Mouse (Mus musculus) mouse embryonic stem cell (cell line): ENCODE data around the gene Rgma.

Experiments
- in situ Hi-C, 2 experiments: fragments of 300-500 bp; cut with MboI; formaldehyde crosslinking; loops; 1 replicate in 1 of 2; 3 replicates in 1 of 2; pipeline ENCODE4 v1.14.3; 2019 to 2020; ENCODE audit warnings: low sequenced_read_pairs in 2 of 2, low pct_unique_long_range_greater_than_20kb in 1 of 2, mixed read lengths in 1 of 2; ENCODE audit not compliant: unreplicated experiment in 1 of 2

Gene Rgma

GRCm38 (mm10) chr7:73423236-73423635, 47.9 kb downstream of the Rgma start:
- in situ Hi-C loops: loop anchor here (5.0 to 10.0 kb wide), 4 partner anchors 212 to 1031 kb away; no protein-coding TSS in a partner anchor

DNA sequence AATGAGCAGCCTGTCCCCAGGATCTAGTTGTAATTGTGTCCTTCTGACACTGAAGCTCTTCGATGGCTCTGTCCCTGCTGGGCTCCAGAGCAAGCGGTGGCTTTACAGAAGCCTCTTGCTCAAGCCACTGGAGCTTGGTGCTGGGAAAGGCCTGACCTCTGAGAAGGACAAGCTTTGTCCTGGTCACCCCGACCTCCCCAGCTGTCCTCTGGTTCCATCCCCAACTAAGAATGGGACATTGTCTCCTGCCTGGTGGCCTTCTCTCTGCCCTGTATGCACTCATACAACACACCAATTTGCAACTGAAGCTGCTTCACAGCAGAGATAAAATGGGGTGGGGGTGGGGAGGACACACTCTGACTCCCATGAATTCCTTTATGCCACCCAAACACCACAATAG, 48.9 kb downstream of the Rgma start:
- in situ Hi-C loops: loop anchor here (5.0 to 10.0 kb wide), 4 partner anchors 211 to 1032 kb away; no protein-coding TSS in a partner anchor

DNA sequence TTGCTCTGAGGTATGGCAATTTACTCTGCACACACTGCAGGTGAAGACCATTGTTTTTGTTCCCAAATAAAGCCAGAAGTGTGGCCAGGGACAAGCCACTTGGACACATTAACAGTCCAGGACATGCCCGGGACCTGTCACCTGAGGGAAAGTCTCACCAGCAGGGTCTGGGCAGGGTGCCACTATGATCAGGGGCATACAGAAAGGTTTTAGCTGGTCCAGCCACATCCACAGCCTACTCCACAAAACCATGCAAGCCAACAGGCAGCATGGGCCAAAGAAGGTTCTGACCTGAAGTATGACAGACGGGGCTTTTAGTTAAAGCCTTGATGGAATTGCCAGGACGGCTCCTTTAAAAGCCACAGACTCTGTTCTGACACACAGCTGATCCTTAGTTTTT, 49.4 kb downstream of the Rgma start:
- in situ Hi-C loops: loop anchor here (5.0 to 25.0 kb wide), 5 partner anchors 210 to 1032 kb away; no protein-coding TSS in a partner anchor

DNA sequence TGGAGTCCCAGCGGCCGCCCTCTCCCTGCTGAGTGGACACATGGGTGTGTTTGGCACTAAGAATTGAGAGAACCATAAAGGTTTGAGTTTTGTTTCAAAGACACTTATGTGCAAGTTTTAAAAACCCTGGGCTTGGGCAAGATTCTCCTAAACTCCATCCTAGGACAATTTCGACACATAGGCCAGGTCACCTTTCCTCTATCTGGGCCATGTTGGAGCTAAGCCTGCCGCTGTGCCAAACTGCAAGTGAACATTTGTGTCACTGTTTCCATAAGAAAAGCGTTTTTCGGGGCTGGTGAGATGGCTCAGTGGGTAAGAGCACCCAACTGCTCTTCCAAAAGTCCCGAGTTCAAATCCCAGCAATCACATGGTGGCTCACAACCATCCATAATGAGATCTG, 50.1 kb downstream of the Rgma start:
- in situ Hi-C loops: loop anchor here (10.0 to 25.0 kb wide), 4 partner anchors 209 to 1031 kb away; no protein-coding TSS in a partner anchor

DNA sequence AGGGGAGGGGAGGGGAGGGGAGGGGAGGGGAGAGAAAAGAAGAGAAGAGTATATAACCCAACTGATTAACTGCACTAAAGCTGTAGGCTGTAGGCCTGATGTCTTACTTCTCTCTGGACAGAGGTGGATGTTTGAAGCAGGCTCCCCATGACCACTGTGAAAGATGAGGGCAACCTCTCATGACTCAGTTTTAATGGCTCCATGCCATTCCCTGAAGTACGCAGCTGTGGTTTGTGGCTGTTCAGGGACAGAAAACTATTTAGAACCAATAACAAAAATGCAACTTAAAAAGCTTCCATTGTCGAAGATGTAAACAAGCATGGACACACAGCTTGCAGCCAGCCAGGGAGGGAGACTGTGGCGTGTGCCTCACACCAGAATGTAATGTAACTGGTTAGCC, 50.9 kb downstream of the Rgma start:
- in situ Hi-C loops: loop anchor here (10.0 to 25.0 kb wide), 4 partner anchors 209 to 1031 kb away; no protein-coding TSS in a partner anchor

GRCm38 (mm10) chr7:73426752-73427386, 51.6 kb downstream of the Rgma start:
- in situ Hi-C loops: loop anchor here (10.0 to 25.0 kb wide), 4 partner anchors 208 to 1032 kb away; no protein-coding TSS in a partner anchor

GRCm38 (mm10) chr7:73427794-73428193, 52.5 kb downstream of the Rgma start:
- in situ Hi-C loops: loop anchor here (10.0 to 25.0 kb wide), 4 partner anchors 207 to 1033 kb away; no protein-coding TSS in a partner anchor

GRCm38 (mm10) chr7:73428525-73428924, 53.2 kb downstream of the Rgma start:
- in situ Hi-C loops: loop anchor here (10.0 to 25.0 kb wide), 4 partner anchors 206 to 1034 kb away; no protein-coding TSS in a partner anchor

DNA sequence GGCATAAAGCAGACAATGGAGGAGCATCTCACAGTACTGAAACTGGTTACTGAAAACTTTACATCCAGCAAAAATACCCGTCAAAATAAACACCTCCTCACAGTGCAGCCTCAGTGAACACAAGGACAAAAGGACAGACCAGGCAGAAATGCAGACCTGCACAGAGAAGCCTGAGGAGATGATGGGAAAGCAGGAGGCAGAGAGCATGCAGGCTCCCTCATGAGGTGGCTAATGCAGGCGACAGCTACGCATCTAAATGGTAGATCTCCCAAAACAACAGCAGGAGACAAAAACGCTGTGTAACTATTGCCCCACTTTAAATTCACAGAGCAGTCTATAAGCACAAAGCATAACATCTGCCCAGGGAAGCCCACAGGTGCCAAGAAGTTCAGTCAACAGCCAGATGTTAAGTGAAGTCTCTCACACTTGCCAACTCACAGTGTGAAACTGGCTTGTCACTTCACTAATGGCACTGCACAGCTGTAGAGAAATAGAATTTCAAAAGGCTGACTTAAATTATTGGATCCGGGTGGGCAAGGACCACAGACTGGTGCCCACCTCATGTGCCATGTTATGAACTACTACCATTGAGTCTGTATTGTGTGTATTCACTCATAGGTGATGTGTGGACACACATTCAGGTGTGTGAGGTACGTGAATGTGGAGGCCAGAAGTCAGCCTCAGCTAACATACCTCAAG, 58.5 kb downstream of the Rgma start:
- in situ Hi-C loops: loop anchor here in 1 of 2 experiments (25.0 kb wide), 1 partner anchor 204 kb away; no protein-coding TSS in a partner anchor

GRCm38 (mm10) chr7:73434336-73434677, 59.0 kb downstream of the Rgma start:
- in situ Hi-C loops: loop anchor here in 1 of 2 experiments (25.0 kb wide), 1 partner anchor 203 kb away; no protein-coding TSS in a partner anchor

GRCm38 (mm10) chr7:73435685-73436084, 60.4 kb downstream of the Rgma start:
- in situ Hi-C loops: loop anchor here in 1 of 2 experiments (25.0 kb wide), 1 partner anchor 202 kb away; no protein-coding TSS in a partner anchor

DNA sequence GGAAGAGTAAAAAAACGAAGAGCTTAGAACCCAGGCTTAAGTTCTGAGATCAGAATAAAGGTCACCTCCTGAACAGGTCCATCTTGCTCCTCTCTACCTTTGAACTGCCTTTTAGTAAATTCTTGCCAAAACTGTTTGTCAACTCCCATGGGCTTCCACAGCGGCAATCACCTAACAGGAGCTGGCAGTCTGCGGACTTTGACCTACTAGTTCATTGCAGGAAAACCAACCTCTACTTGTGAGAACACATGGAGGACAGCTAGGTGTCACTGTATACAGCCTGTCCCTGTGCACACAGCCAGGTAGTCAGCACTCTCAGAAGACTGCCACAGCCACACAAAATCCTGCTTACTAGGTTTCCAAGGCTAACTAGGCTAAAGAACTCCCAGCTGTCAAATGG, 66.5 kb downstream of the Rgma start:
- in situ Hi-C loops: loop anchor here (5.0 to 25.0 kb wide), 3 partner anchors 40 to 195 kb away; no protein-coding TSS in a partner anchor

- in situ Hi-C loops: loop anchor here (5.0 to 25.0 kb wide), 3 partner anchors 40 to 195 kb away; no protein-coding TSS in a partner anchor
Observed at GRCm38 (mm10) chr7:73442246-73442645, 66.9 kb downstream of the Rgma start.

DNA sequence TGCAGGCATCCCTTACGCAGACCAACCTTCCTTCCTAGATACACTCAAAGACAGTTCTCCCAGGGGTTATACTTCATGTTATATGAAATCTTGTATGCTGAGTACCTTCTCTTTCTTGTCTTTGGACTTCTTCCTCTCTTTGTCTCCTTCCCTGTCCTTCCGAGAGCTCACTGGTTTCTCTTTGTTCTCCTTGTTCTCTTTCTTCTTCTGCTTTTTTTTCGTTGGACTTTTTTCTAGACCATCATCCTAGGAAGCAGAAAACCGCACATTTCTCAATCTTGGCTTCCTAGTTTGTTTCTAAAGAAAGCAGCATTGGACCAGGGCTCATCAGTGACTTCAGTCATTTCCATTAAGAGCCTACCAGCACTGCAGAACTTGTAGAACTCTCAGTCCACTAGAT, 76.3 kb downstream of the Rgma start:
- in situ Hi-C loops: no loop called here

- in situ Hi-C loops: no loop called here
Observed at GRCm38 (mm10) chr7:73452187-73452808, 77.0 kb downstream of the Rgma start.

DNA sequence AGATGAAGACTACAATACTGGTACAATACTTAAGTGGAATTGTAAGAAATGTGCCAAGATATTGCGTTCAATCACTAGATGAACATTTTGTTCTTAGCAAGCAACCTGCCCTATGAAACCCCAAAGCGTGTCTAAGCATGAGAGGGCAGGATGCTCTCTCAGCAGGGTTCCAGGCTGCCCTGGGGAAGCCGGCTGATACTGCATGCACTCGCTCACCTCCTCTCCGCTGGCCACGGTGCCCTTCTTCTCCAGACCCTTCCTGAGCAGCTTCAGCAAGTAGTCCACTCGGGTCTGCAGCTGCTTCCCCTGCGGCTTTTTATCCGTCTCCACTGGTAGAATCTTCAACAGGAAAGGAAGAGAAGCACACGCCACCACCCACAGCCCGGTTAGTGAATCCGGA, 78.8 kb downstream of the Rgma start:
- in situ Hi-C loops: no loop called here

DNA sequence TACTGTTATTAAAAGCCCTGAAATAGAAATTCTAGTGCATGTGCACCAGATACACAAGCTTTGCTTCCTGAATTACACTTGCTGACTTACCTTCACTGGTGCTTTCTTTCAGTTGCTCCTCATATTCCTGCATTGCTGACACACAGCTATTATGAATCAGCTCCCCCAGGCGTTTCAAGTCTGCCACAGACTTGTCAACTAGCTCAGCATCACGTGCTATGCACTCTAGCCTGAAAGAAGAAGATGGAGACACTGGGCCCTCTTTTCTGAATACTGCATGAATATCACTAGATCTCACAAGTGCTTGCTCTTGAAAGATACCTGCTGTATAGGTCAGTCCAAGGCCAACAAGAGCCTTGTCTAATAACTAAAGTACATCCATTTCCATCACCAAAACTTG, 88.2 kb downstream of the Rgma start:
- in situ Hi-C loops: no loop called here

- in situ Hi-C loops: no loop called here
Observed at GRCm38 (mm10) chr7:73467741-73468140, 92.4 kb downstream of the Rgma start.
